Mouse (Mus musculus) limb, embryonic 11.5 days (tissue): Measurements from ENCODE around the gene Akap8l. TPM values are rescaled to one million over a fixed set of nuclear protein-coding genes. Genes with fewer than 3 reads are reported as not detected.

Experiments
- ATAC-seq: fragments of 200-750 bp; cut with Nextera tagmentation; 2 replicates; pipeline ENCODE4 v1.8.0; 2017; ENCODE audit warnings: low read depth; ENCODE audit not compliant: insufficient number of reproducible peaks, low FRiP score, low TSS enrichment
- DNase-seq: peaks from one replicate; pipeline ENCODE4 v3.0.0-alpha.2; 2015; ENCODE audit warnings: low spot score
- H3K27ac ChIP-seq: fragments of 300-500 bp; sonication (generic); replicated peaks from 2 replicates; pipeline ENCODE4 v1.5.1; 2014; ENCODE audit warnings: low read depth, mild to moderate bottlenecking, low read length
- H3K27me3 ChIP-seq: fragments of 300-500 bp; sonication (generic); 2 replicates; pipeline ENCODE4 v1.6.1; 2014; ENCODE audit warnings: mild to moderate bottlenecking, low read length, mixed read lengths; ENCODE audit not compliant: control insufficient read depth, insufficient read depth
- H3K36me3 ChIP-seq: fragments of 300-500 bp; sonication (generic); 2 replicates; pipeline ENCODE4 v1.6.1; 2014; ENCODE audit warnings: mild to moderate bottlenecking, low read length, moderate library complexity, mixed read lengths; ENCODE audit not compliant: control insufficient read depth, insufficient read depth
- H3K4me1 ChIP-seq: fragments of 300-500 bp; sonication (generic); 2 replicates; pipeline ENCODE4 v1.6.1; 2014; ENCODE audit warnings: low read length, mixed read lengths; ENCODE audit not compliant: control insufficient read depth, insufficient read depth
- H3K4me2 ChIP-seq: fragments of 300-500 bp; sonication (generic); 2 replicates; pipeline ENCODE4 v1.6.1; 2014; ENCODE audit warnings: low read depth, mild to moderate bottlenecking, moderate library complexity; ENCODE audit not compliant: severe bottlenecking
- H3K4me3 ChIP-seq: fragments of 300-500 bp; sonication (generic); 2 replicates; pipeline ENCODE4 v1.5.1; 2014; ENCODE audit warnings: low read depth, low read length
- H3K9ac ChIP-seq: fragments of 300-500 bp; sonication (generic); 2 replicates; pipeline ENCODE4 v1.6.1; 2014; ENCODE audit warnings: mild to moderate bottlenecking, low read length
- H3K9me3 ChIP-seq: fragments of 300-500 bp; sonication (generic); 2 replicates; pipeline ENCODE4 v1.6.1; 2016; ENCODE audit warnings: low read length; ENCODE audit not compliant: control insufficient read depth
- WGBS: fragments of 180-500 bp; shearing (Covaris S2); extraction: QIAGEN DNeasy Blood & Tissue Kit; methylation state at CpG from one replicate; pipeline ENCODE4 v1.1.7; 2014; 5-methylcytosine and 5-hydroxymethylcytosine counted together
- polyA plus RNA-seq: library from polyadenylated mRNA; unstranded; fragments of >200 nt; fragmentation: Nextera tagmentation; extraction: Ambion mirVana; gene quantifications from 2 replicates; pipeline ENCODE4 v1.2.1, GENCODE M21; 2014

Akap8l gene
- polyA plus RNA-seq, 1 experiment from 2014 or later, result 73.5 TPM

- no peaks in the 10 kb centered on the region; the same call in 1 of the 2 replicates for H3K36me3 ChIP-seq
Observed at GRCm38 (mm10) chr17:32382576-32382975, 32.2 kb upstream of the Akap8l start.

GRCm38 (mm10) chr17:32378786-32379185 lies 28.4 kb upstream of the Akap8l start:
- no peaks in the 10 kb centered on the region; the same call in 1 of the 2 replicates for H3K36me3 ChIP-seq
- DNase-seq (no peak), ATAC-seq (no peak)
- H3K27me3 ChIP-seq, result no peaks in the 10 kb centered on the region
- no peak overlapping the region for H3K9ac ChIP-seq
- H3K4me3 ChIP-seq, result no peak overlapping the region
- no peak overlapping the region for H3K27ac ChIP-seq
- no peak overlapping the region for H3K4me2 ChIP-seq
- WGBS, result 86% methylated on average over 2 of the region's 2 CpGs
- H3K9me3 ChIP-seq, result no peaks in the 10 kb centered on the region
- no peaks in the 10 kb centered on the region for H3K4me1 ChIP-seq

More at GRCm38 (mm10) chr17:32382576-32382975, 32.2 kb upstream of the Akap8l start:
- Histone ChIP-seq H3K27me3 (no peaks in the 10 kb centered on the region), H3K27ac (no peak overlapping the region), H3K4me2 (no peak overlapping the region), H3K4me3 (no peak overlapping the region), H3K9me3 (no peaks in the 10 kb centered on the region), H3K4me1 (no peaks in the 10 kb centered on the region), H3K9ac (no peak overlapping the region)
- ATAC-seq, result no peak
- DNase-seq, result no peak
- WGBS, result 89% methylated on average over 7 of the region's 7 CpGs

GRCm38 (mm10) chr17:32377137-32377536 lies 26.7 kb upstream of the Akap8l start:
- ATAC-seq (no peak), DNase-seq (no peak)
- Histone ChIP-seq H3K36me3 (no peaks in the 10 kb centered on the region), H3K9me3 (no peaks in the 10 kb centered on the region), H3K4me2 (no peak overlapping the region), H3K27ac (no peak overlapping the region), H3K9ac (no peak overlapping the region), H3K4me1 (no peaks in the 10 kb centered on the region), H3K27me3 (no peaks in the 10 kb centered on the region), H3K4me3 (no peak overlapping the region)
- 89% methylated on average over 9 of the region's 9 CpGs for WGBS

- Histone ChIP-seq H3K36me3 (no peaks in the 10 kb centered on the region), H3K27ac (no peak overlapping the region), H3K9me3 (no peaks in the 10 kb centered on the region), H3K4me1 (no peaks in the 10 kb centered on the region), H3K9ac (no peak overlapping the region), H3K4me3 (no peak overlapping the region), H3K4me2 (no peak overlapping the region), H3K27me3 (no peaks in the 10 kb centered on the region)
- DNase-seq (no peak), ATAC-seq (no peak)
- WGBS, result 86% methylated on average over 15 of the region's 15 CpGs
Observed at GRCm38 (mm10) chr17:32376475-32376874, 26.1 kb upstream of the Akap8l start.

- Histone ChIP-seq H3K4me3 (peak overlapping the region; percentile 17; the same call in 1 of the 2 replicates), H3K27ac (no peak overlapping the region), H3K27me3 (no peaks in the 10 kb centered on the region), H3K9me3 (no peaks in the 10 kb centered on the region), H3K4me2 (peak overlapping the region; percentile 38), H3K9ac (0 out of 2 replicates have a peak overlapping the region, but pooled peaks have one; percentile 3), H3K4me1 (no peaks in the 10 kb centered on the region), H3K36me3 (no peaks in the 10 kb centered on the region)
- whole genome bisulfite sequencing, result 18% methylated on average over 11 of the region's 17 CpGs
- DNase-seq (peak; percentile 60), ATAC-seq (0 out of 2 replicates have a peak, but pooled peaks have one; percentile 31)
Observed at GRCm38 (mm10) chr17:32368991-32369578, 18.7 kb upstream of the Akap8l start.

GRCm38 (mm10) chr17:32367706-32368105 lies 17.3 kb upstream of the Akap8l start:
- peaks cover 6% of the 10 kb centered on the region for H3K4me1 ChIP-seq
- no peak overlapping the region for H3K9ac ChIP-seq
- no peaks in the 10 kb centered on the region for H3K27me3 ChIP-seq
- H3K36me3 ChIP-seq, result no peaks in the 10 kb centered on the region
- no peak overlapping the region for H3K4me2 ChIP-seq
- no peak for ATAC-seq
- no peak for DNase-seq
- no peak overlapping the region for H3K4me3 ChIP-seq
- H3K9me3 ChIP-seq, result no peaks in the 10 kb centered on the region
- H3K27ac ChIP-seq, result no peak overlapping the region
- 88% methylated on average over 11 of the region's 11 CpGs for WGBS

- Histone ChIP-seq H3K36me3 (peaks cover 9% of the 10 kb centered on the region; the same call in 1 of the 2 replicates), H3K4me3 (no peak overlapping the region), H3K4me1 (peaks cover 8% of the 10 kb centered on the region), H3K27ac (no peak overlapping the region), H3K27me3 (no peaks in the 10 kb centered on the region), H3K9me3 (no peaks in the 10 kb centered on the region), H3K9ac (no peak overlapping the region), H3K4me2 (no peak overlapping the region)
- DNase-seq (no peak), ATAC-seq (no peak)
- WGBS, result 91% methylated on average over 1 of the region's 1 CpGs
Observed at GRCm38 (mm10) chr17:32365296-32365695, 14.9 kb upstream of the Akap8l start.

- Histone ChIP-seq H3K9ac (0 out of 2 replicates have a peak overlapping the region, but pooled peaks have one; percentile 97), H3K36me3 (peaks cover 12% of the 10 kb centered on the region; the same call in 1 of the 2 replicates), H3K4me1 (peaks cover 8% of the 10 kb centered on the region), H3K27me3 (no peaks in the 10 kb centered on the region), H3K4me3 (peak overlapping the region; percentile 85), H3K4me2 (peak overlapping the region; percentile 40), H3K9me3 (no peaks in the 10 kb centered on the region), H3K27ac (no peak overlapping the region)
- DNase-seq (no peak), ATAC-seq (no peak)
- WGBS, result 54% methylated on average over 5 of the region's 5 CpGs
Observed at GRCm38 (mm10) chr17:32364850-32365249, 14.4 kb upstream of the Akap8l start.
